Mouse (Mus musculus): ENCODE data around the gene Nt5c2.

Nt5c2 gene

GRCm38 (mm10) chr19:46928136-46928535 is 86.8 kb downstream of the Nt5c2 start:
- DNase-seq (ENCODE audit: low spot score) = no peak

DNA sequence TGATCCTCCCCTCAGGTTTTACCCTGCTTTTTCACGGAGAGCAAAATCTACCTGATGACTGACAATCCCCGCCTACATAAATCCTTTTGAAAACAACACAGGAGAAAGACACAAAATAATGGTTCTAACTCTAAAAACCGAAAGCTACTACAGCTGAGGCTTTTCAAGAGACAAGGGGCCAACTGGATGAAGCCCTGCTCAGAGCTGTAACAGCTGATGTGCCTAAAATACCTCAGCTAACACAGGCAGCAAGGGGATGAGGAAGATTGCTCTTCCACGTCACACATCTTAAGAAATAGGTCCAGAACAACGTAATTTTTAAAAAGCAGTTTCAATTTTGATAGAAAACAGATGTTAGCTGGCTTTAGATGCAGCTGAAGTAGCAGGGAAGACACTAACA is 88.0 kb downstream of the Nt5c2 start:
- DNase-seq (ENCODE audit: low spot score) = no peak

- no peak for DNase-seq (ENCODE audit: low spot score)
Measured at GRCm38 (mm10) chr19:46926357-46926756, 88.6 kb downstream of the Nt5c2 start.

DNA sequence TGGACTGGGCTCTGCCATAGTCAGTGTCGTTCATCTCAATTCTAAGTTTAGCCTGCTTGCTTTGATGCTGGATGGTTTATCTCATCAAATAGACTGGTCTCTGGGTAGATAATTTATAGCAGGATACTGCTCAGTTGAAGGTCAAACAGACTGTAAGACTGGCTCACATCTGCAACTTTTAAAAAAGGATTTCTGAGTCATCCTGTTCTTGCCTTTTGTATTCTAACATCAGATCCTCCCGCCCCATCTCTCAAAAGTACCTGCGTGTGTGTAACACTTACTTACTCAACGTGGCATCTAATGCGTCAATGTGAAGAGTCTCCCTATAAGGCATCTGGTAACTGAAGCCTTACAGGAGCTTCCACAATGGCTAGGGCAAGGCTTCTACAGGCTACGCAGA is 94.4 kb downstream of the Nt5c2 start:
- DNase-seq (ENCODE audit: low spot score) = no peak

GRCm38 (mm10) chr19:46915406-46916080 is 99.4 kb downstream of the Nt5c2 start:
- DNase-seq (ENCODE audit: low spot score) = no peak

DNA sequence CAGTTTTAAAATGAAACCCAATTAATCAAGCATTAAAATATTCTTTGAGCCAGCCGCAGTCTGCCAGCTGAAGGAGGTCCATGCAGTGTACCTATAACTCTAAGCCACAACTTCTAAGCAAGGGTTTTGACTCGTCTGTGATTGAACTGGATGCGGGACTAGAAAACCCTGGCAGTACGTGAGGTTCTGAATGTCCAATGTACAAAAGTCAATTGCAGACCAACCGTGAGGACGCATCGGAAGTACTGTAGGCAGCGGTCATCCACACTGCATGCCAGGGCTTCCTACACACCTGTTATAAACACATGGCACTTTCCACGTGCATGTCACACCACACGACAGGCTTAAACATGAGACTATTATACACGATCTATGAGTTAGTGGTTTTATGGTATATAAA is 101.3 kb downstream of the Nt5c2 start:
- DNase-seq (ENCODE audit: low spot score) = no peak

- no peak for DNase-seq (ENCODE audit: low spot score)
Measured at GRCm38 (mm10) chr19:46911492-46911891, 103.5 kb downstream of the Nt5c2 start.

GRCm38 (mm10) chr19:46908977-46909376 is 106.0 kb downstream of the Nt5c2 start:
- no peak for DNase-seq (ENCODE audit: low spot score)

GRCm38 (mm10) chr19:46908207-46908606 is 106.7 kb downstream of the Nt5c2 start:
- no peak for DNase-seq (ENCODE audit: low spot score)

DNA sequence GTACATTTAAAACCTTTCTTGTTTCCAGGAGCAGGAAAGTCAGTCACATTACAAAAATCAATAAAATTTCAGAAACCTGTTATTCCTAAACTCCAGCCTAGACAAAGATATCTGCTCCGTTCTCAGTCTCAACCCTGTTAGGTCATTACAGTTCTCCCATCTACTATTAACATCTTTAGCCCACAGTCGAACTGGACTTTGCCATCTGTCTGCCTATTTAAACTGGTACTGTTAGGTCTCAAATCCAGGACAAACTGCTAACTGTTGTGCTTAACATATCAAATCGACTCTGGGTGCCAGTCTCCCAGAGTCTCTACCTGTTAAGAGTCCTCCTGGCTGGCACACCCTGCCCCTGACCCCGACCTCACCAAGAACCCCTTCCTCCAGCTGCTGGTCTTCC is 109.0 kb downstream of the Nt5c2 start:
- no peak for DNase-seq (ENCODE audit: low spot score)

DNA sequence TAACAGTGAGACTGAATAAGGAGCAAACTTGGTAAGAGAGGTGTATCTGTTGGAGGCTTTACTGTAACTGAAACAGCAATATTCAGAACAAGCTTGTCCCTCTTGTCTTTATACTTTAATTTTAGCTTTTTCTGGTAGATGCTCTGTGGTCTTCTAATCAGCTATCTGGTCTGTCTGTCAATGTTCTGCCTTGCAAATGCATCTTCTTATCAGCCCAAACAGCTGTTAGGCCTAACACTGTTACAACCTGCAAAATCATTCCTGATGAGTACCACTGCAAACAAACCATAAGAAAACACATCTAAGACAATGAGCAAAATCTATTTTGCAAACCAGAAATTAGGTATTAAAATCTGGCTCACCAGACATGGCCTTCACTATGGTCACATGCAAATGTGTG is 109.6 kb downstream of the Nt5c2 start:
- no peak for DNase-seq (ENCODE audit: low spot score)

DNA sequence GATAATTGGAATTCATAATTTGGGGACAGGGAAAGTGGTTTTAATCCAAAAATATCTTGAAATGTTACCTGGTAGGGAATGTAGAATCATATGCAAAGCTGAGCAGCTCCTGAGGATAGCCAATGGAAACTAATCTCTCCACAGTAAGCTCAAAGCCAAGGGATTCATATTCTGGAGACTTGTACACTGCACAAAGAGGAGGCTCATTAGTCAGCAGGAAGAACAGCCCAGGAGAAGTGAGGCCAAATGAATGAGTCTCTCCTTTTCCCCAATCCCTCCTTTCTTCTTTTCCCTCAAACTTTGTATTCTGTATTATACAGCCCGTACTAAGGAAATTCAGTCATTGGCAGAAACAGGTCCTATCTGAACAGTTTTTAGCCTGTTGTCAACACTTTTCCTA is 110.0 kb downstream of the Nt5c2 start:
- DNase-seq (ENCODE audit: low spot score) = no peak

DNA sequence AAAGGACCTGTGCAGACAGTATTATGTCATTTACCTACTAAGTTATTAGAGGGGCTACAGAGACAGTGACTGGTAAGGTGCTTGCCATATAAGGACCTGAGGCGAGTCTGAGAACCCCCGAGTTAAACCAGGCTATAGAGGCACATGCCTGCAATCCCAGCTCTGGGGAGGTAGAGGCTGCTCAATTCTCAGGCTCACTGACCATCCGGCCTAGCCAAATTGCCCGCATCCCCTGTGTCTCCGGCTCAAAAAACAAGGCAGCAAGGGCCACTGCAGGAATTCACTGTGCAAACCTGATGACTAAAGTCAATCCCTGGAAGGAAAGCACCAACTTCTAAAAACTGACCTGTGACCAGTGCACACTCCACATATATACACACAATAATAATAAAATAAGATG is 111.6 kb downstream of the Nt5c2 start:
- no peak for DNase-seq (ENCODE audit: low spot score)

DNA sequence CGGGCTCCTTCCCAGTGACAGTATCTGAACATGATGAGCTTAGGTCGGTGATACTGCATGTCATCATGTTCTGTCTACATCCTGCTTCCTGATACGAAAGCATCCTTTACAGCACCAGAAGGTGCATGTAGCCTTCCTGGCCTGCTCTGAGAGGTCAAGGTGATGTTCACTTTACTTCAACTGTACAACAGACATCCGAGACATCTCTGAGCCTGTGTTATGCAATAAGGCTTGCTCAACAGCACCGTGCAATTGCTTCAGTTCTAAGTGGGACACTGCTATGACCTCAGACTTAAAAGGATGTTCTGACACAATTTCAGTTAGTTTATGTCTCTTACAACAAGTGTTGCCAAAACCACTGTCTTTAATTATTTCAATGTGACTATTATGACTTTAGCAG is 113.6 kb downstream of the Nt5c2 start:
- no peak for DNase-seq (ENCODE audit: low spot score)

- DNase-seq (ENCODE audit: low spot score) = no peak
Measured at GRCm38 (mm10) chr19:46900786-46901185, 114.2 kb downstream of the Nt5c2 start.

DNA sequence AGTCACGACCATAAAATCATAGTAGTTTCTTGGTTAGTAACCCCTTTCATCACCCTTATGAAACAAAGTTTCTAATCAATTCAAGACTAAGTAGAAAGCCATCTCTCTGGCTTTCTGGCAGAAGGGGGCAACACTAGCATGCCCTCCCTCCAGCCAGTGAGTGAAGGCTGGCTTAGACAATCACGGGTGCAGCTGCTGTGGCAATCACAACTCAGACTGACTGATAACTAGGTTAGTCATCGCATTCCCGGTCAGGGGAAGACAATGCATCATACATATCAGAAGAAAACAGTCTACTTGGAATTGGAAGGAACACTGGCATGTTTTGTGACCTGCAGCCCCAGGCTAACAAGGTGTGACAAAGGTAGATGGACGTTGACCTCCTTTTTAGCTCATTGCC is 115.1 kb downstream of the Nt5c2 start:
- DNase-seq (ENCODE audit: low spot score) = no peak

DNA sequence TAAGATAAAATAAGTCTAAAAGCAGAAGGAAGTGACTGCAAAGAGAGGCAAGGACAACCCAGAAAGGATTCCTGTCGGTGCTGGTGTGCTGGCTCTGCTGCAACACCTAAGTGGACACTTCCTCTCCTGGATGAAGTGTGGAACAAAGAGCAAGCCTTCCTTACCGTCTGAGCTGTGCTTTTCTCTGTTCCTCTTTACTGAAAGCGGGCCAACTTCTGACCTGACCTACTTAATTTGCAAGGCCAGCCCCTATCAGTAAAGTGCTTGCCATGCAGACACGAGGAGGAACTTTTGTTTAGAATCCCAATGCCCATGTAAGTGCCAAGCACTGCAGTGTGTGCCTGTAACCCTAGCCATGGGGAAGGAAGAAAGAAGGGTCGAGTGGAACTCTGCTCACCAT is 115.6 kb downstream of the Nt5c2 start:
- no peak for DNase-seq (ENCODE audit: low spot score)

DNA sequence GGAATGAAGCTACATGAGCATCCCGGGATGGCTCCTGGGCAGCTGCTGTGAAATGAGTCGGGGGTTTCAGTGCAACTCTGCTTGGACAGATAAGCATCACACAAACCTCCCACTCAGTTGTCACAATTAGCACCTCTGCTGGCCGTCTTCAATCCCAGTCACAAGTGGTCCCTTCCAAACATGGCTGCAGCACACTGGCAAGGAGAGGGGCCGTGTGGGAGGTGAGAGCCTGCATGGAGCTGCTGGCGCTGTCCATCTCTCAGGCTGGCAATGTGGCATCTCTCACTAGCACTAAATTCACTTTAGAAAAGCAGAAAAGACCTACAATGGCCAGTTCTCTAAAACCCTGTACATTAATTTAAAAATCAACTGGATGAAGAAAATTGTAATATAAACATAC is 116.7 kb downstream of the Nt5c2 start:
- no peak for DNase-seq (ENCODE audit: low spot score)

GRCm38 (mm10) chr19:46897135-46897534 is 117.8 kb downstream of the Nt5c2 start:
- no peak for DNase-seq (ENCODE audit: low spot score)

DNA sequence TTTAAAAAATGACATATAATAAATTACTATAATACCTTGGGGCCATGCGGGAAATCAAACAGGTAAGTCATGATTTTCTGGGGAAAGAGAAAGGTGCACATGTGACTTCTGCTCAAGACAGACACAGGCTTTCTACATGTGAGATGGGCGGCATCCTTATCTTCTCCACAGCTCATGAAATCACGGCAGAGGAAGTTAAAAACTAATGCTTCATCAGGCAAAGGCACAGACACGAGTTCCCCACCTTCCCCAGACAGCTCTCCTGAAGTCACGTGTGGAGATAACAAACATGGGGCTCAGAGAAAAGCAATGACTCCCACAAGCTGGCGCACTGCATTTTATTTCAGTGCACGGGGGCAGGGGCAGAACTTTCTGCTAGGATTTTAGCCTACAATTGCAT is 121.5 kb downstream of the Nt5c2 start:
- no peak for DNase-seq (ENCODE audit: low spot score)

DNA sequence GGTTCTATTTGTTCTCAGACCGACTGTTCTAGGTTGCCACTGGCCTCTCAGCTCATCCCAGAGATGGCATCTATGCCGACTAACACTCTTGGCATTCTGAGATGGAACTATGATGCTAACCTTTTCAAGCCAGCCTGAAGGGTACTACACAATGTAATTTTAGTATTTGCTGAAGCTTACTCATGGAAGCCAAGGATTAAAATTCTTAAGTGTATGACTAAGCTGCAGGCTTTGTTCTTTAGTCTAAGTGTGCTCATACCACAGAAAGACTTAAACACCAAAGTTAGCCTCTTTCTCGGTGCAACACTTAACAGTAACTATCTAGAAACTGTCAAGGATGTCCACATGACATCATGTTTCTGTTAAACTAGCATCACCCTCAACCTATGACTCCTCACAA is 122.1 kb downstream of the Nt5c2 start:
- no peak for DNase-seq (ENCODE audit: low spot score)

- no peak for DNase-seq (ENCODE audit: low spot score)
Measured at GRCm38 (mm10) chr19:46890657-46891056, 124.3 kb downstream of the Nt5c2 start.

DNA sequence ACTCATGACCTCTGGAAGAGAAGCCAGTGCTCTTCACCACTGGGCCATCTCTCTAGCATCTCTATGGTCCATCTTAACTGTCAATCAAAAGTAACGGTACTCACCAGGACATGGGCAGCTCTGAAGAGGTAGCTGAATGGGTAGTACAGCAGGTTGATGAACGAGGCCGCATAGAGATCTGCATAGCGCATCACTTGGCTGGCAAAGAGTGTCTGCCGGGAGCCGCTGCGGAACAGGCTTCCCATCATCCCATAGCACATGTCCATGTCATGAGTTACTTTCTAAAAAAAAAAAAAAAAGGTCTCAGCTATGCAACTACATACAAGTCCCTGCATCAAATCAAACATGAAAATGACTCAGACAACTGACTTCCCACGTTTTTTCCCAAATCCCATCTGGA is 125.3 kb downstream of the Nt5c2 start:
- DNase-seq (ENCODE audit: low spot score) = no peak

GRCm38 (mm10) chr19:46887811-46888527 is 127.0 kb downstream of the Nt5c2 start:
- DNase-seq (ENCODE audit: low spot score) = no peak
